Mouse (Mus musculus): ENCODE results near the gene Epha4.

DNA sequence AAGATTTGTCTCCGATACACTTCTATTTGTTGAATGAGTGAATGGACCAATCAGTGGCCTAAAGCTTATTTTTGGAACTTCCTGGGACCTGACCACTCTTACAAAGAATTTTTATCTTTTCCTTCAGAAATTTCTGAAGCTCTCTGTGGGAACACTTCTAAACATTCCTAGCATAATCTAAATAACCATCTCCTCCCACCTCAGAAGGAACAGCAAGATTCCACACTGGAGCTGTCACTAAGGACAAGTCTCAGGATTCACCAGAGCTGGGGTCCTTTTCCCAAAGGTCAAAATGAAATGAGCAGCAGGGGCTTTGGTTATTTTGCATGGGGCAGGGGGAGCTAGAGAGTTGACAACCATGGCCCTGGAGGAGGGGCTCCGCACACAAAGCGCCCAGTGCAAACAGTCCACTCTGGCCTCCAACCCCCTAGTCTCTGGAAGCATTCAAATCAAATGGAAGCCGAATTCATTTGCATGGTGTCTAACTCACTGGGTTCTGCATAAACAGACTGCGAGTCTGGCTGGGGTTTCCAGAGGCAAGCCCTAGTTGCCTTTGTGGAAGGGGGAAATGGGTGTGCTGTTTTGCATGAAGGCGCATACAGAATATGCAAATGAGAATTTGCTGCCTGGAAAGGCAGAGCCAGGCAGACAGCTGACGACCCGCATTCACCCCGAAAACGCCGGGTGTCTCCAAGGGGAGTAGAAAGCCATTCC, 18.3 kb downstream of the Epha4 start:
- TF ChIP-seq CTCF (conservative IDR thresholded peaks at IDR 0.05 in 1 of 2, IDR thresholded peaks at IDR 0.05 in 1 of 2; ENCODE audit: low read depth in 2 of 2, low read length in 2 of 2) (peak in 1 of 2 experiments; percentile 53; a peak in 2 of 4 replicates), CHD2 (IDR thresholded peaks at IDR 0.05; ENCODE audit: low read length) (peak; percentile 62), POLR2A (IDR thresholded peaks at IDR 0.05; ENCODE audit: low read depth, low read length) (0 out of 2 replicates have a peak, but pooled peaks have one; percentile 43), NRF1 (IDR thresholded peaks at IDR 0.05; ENCODE audit: low read depth, low read length) (no peak), JUND (conservative IDR thresholded peaks at IDR 0.05; ENCODE audit: low read depth, low read length) (peak; percentile 41; the same call in 1 of the 2 replicates), RAD21 (IDR thresholded peaks at IDR 0.05; ENCODE audit: low read depth, low read length) (peak; percentile 48)
